24 mouse cellular contexts compared by ENCODE assay signal in the genomic region with DNA sequence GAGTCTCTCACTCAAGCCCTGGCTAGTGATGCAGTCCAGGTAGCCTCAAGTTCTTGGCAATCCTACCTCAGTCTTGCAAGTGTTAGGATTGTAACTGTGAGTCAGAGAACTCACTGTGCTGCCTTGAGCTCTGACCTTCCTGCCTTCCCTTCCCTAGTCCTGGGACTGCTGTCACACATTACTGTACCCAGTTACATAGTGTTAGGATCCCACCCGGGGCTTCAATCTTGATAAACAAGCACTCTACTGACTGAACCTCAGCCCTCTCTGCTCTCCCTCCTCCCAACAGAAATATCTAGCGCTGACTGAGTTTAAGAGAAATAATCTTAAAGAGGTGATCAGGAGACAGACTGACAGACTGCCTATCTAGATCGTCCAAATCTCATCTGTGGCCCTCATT.
DNase-seq lines count a peak whose midpoint lies in the region; ATAC-seq and TF ChIP-seq lines count a peak whose summit lies in the region.
"Had no signal": no experiment of that assay in that cellular context is flagged by ENCODE, and none has a peak within 500 bp of the region (broad histone marks: within the 10 kb centered on the region; RNA-seq: fewer than 3 reads in every experiment).

No protein-coding gene starts in this region.

- H3K9ac ChIP-seq in forebrain, embryonic 13.5 days: no peak overlapping the region
- H3K9ac ChIP-seq in forebrain, embryonic 16.5 days (replicated peaks; ENCODE audit: low read depth, low read length): no peak overlapping the region
- no peak overlapping the region for H3K9ac ChIP-seq in midbrain, embryonic 15.5 days
- H3K9ac ChIP-seq in midbrain, postnatal 0 days (replicated peaks; ENCODE audit: low read length, poor library complexity, severe bottlenecking): no peak overlapping the region
- no peak overlapping the region for H3K9ac ChIP-seq in limb, embryonic 11.5 days (ENCODE audit: low read length)
- H3K9ac ChIP-seq: liver, postnatal 0 days had no signal

- H3K9me3 ChIP-seq in forebrain, embryonic 13.5 days (replicated peaks): no peaks in the 10 kb centered on the region
- H3K9me3 ChIP-seq in forebrain, embryonic 16.5 days (ENCODE audit: control insufficient read depth, low read length): no peaks in the 10 kb centered on the region
- H3K9me3 ChIP-seq in midbrain, embryonic 15.5 days: no peaks in the 10 kb centered on the region
- no peaks in the 10 kb centered on the region for H3K9me3 ChIP-seq in midbrain, postnatal 0 days (ENCODE audit: low read length)
- no peaks in the 10 kb centered on the region for H3K9me3 ChIP-seq in limb, embryonic 11.5 days (ENCODE audit: control insufficient read depth, low read length)

- no peaks in the 10 kb centered on the region for H3K36me3 ChIP-seq in forebrain, embryonic 13.5 days (ENCODE audit: poor library complexity, severe bottlenecking)
- no peaks in the 10 kb centered on the region for H3K36me3 ChIP-seq in forebrain, embryonic 16.5 days (ENCODE audit: control insufficient read depth, insufficient read depth)
- H3K36me3 ChIP-seq in midbrain, embryonic 15.5 days (replicated peaks): no peaks in the 10 kb centered on the region
- no peaks in the 10 kb centered on the region for H3K36me3 ChIP-seq in midbrain, postnatal 0 days (ENCODE audit: insufficient read depth, low read length)
- H3K36me3 ChIP-seq in limb, embryonic 11.5 days (ENCODE audit: control insufficient read depth, insufficient read depth, low read length): no peaks in the 10 kb centered on the region

- 0 out of 2 replicates have a peak overlapping the region, but pooled peaks have one; percentile 14 for H3K27ac ChIP-seq in forebrain, embryonic 13.5 days
- H3K27ac ChIP-seq in forebrain, embryonic 16.5 days (ENCODE audit: low read length): no peak overlapping the region
- no peak overlapping the region for H3K27ac ChIP-seq in midbrain, embryonic 15.5 days
- no peak overlapping the region for H3K27ac ChIP-seq in midbrain, postnatal 0 days (ENCODE audit: low read depth, low read length)
- H3K27ac ChIP-seq in limb, embryonic 11.5 days (replicated peaks; ENCODE audit: low read depth, low read length): peak overlapping the region; percentile 64
- H3K27ac ChIP-seq: hindbrain, postnatal 0 days; layer of hippocampus, adult 2 months had no signal

- peaks cover 19% of the 10 kb centered on the region for H3K4me1 ChIP-seq in forebrain, embryonic 13.5 days
- H3K4me1 ChIP-seq in forebrain, embryonic 16.5 days (replicated peaks; ENCODE audit: control insufficient read depth, insufficient read depth, low read length): peaks cover 18% of the 10 kb centered on the region
- H3K4me1 ChIP-seq in midbrain, embryonic 15.5 days: peaks cover 7% of the 10 kb centered on the region
- H3K4me1 ChIP-seq in midbrain, postnatal 0 days (ENCODE audit: insufficient read depth, low read length): no peaks in the 10 kb centered on the region
- peaks cover 15% of the 10 kb centered on the region for H3K4me1 ChIP-seq in limb, embryonic 11.5 days (ENCODE audit: control insufficient read depth, insufficient read depth, low read length)

- no peak for ATAC-seq in forebrain, embryonic 13.5 days
- no peak for ATAC-seq in forebrain, embryonic 16.5 days
- 0 out of 2 replicates have a peak, but pooled peaks have one; percentile 31 for ATAC-seq in midbrain, embryonic 15.5 days (replicated peaks)
- ATAC-seq in midbrain, postnatal 0 days (ENCODE audit: low FRiP score): no peak
- no peak for ATAC-seq in limb, embryonic 11.5 days (ENCODE audit: insufficient number of reproducible peaks, low FRiP score, low TSS enrichment, low read depth)
- ATAC-seq: forebrain, embryonic 14.5 days; hindbrain, postnatal 0 days; intestine, postnatal 0 days; liver, postnatal 0 days had no signal

- H3K4me2 ChIP-seq in forebrain, embryonic 13.5 days: no peak overlapping the region
- no peak overlapping the region for H3K4me2 ChIP-seq in forebrain, embryonic 16.5 days (ENCODE audit: low read length)
- H3K4me2 ChIP-seq in midbrain, embryonic 15.5 days: no peak overlapping the region
- H3K4me2 ChIP-seq in midbrain, postnatal 0 days (ENCODE audit: low read depth, low read length, poor library complexity, severe bottlenecking): no peak overlapping the region
- no peak overlapping the region for H3K4me2 ChIP-seq in limb, embryonic 11.5 days (ENCODE audit: low read depth, severe bottlenecking)
- H3K4me2 ChIP-seq: midbrain, embryonic 11.5 days had no signal

- no peak for DNase-seq in midbrain, postnatal 0 days (ENCODE audit: low spot score)
- no peak for DNase-seq in limb, embryonic 11.5 days (ENCODE audit: low spot score)
- no peak for DNase-seq in embryo, embryonic 11 days
- no peak for DNase-seq in embryo, embryonic 10 days (ENCODE audit: low spot score)
- DNase-seq in urinary bladder, adult 18-20 months (ENCODE audit: low spot score in 2 of 2): no peak
- DNase-seq: adrenal gland, postnatal 14 days; cerebellum, adult 2 months; cerebellum, postnatal 25 days; gastrocnemius, postnatal 10 days; heart, adult 18-20 months; kidney, postnatal 25 days; liver, postnatal 0 days; lung, postnatal 10 days; retina, postnatal 1 day; right cerebral cortex, postnatal 25 days; thymus, postnatal 14 days had no signal

- no peak for TF ChIP-seq CTCF in midbrain, postnatal 0 days (IDR thresholded peaks at IDR 0.05)

- H3K27me3 ChIP-seq in forebrain, embryonic 13.5 days: no peaks in the 10 kb centered on the region
- H3K27me3 ChIP-seq in forebrain, embryonic 16.5 days (replicated peaks; ENCODE audit: control insufficient read depth, insufficient read depth, low read length): no peaks in the 10 kb centered on the region
- H3K27me3 ChIP-seq in midbrain, embryonic 15.5 days (replicated peaks): no peaks in the 10 kb centered on the region
- no peaks in the 10 kb centered on the region for H3K27me3 ChIP-seq in midbrain, postnatal 0 days (ENCODE audit: insufficient read depth, low read length)
- H3K27me3 ChIP-seq in limb, embryonic 11.5 days (ENCODE audit: control insufficient read depth, insufficient read depth, low read length): no peaks in the 10 kb centered on the region

- H3K4me3 ChIP-seq in forebrain, embryonic 13.5 days: no peak overlapping the region
- H3K4me3 ChIP-seq in forebrain, embryonic 16.5 days (replicated peaks; ENCODE audit: low read length): no peak overlapping the region
- H3K4me3 ChIP-seq in midbrain, embryonic 15.5 days: no peak overlapping the region
- no peak overlapping the region for H3K4me3 ChIP-seq in midbrain, postnatal 0 days (ENCODE audit: low read depth, low read length)
- no peak overlapping the region for H3K4me3 ChIP-seq in limb, embryonic 11.5 days (ENCODE audit: low read depth, low read length)
- H3K4me3 ChIP-seq: layer of hippocampus, adult 2 months had no signal

- WGBS in forebrain, embryonic 13.5 days: 80% methylated on average over 3 of the region's 3 CpGs
- 71% methylated on average over 3 of the region's 3 CpGs for WGBS in forebrain, embryonic 16.5 days
- 80% methylated on average over 3 of the region's 3 CpGs for WGBS in midbrain, embryonic 15.5 days
- WGBS in midbrain, postnatal 0 days: 77% methylated on average over 3 of the region's 3 CpGs
- 50% methylated on average over 3 of the region's 3 CpGs for WGBS in limb, embryonic 11.5 days

Comparison
In these comparisons a context has a peak if more than half of its experiments do, and no peak if none do; other contexts are left out.
1. H3K27ac ChIP-seq: peak in forebrain, embryonic 13.5 days (single experiment) and limb, embryonic 11.5 days (single experiment); none in forebrain, embryonic 16.5 days (single experiment), midbrain, embryonic 15.5 days (single experiment) and midbrain, postnatal 0 days (single experiment).